Mouse (Mus musculus): Measurements from ENCODE around the gene Lypd8.
"Not testable (repeated sequence)": the region's sequence is repeated elsewhere in the genome, so short reads cannot be mapped to it uniquely, and the experiment has no call there.

Gene Lypd8

GRCm38 (mm10) chr11:58378763-58379278 lies at the start of gene Lypd8:
TSS of gene Lypd8 (plus strand) at chr11:58379043.
- no peak for DNase-seq

GRCm38 (mm10) chr11:58329906-58330275 lies 49.0 kb upstream of the Lypd8 start:
- DNase-seq = no peak

- peak; percentile 94 for DNase-seq
Observed at GRCm38 (mm10) chr11:58330276-58331148, 48.3 kb upstream of the Lypd8 start, which contains the start of the genes Zfp672 and Sh3bp5l. TSS of gene Zfp672 (minus strand) at chr11:58330339. TSS of gene Sh3bp5l (plus strand) at chr11:58330724.

- DNase-seq = no peak
Observed at GRCm38 (mm10) chr11:58331149-58331495, 47.7 kb upstream of the Lypd8 start.

GRCm38 (mm10) chr11:58331546-58331945 lies 47.3 kb upstream of the Lypd8 start:
- DNase-seq = no peak

GRCm38 (mm10) chr11:58334746-58335145 lies 44.1 kb upstream of the Lypd8 start:
- DNase-seq = peak; percentile 61

GRCm38 (mm10) chr11:58346745-58347144 lies 32.1 kb upstream of the Lypd8 start:
- DNase-seq = no peak

- no peak for DNase-seq
Observed at GRCm38 (mm10) chr11:58350628-58351027, 28.2 kb upstream of the Lypd8 start.

GRCm38 (mm10) chr11:58351179-58351578 lies 27.7 kb upstream of the Lypd8 start:
- DNase-seq = no peak

GRCm38 (mm10) chr11:58352681-58353548 lies 25.9 kb upstream of the Lypd8 start:
- no peak for DNase-seq

- no peak for DNase-seq
Observed at GRCm38 (mm10) chr11:58353709-58354108, 25.1 kb upstream of the Lypd8 start.

GRCm38 (mm10) chr11:58354476-58354875 lies 24.4 kb upstream of the Lypd8 start:
- DNase-seq = no peak

- no peak for DNase-seq
Observed at GRCm38 (mm10) chr11:58354927-58355326, 23.9 kb upstream of the Lypd8 start.

GRCm38 (mm10) chr11:58357042-58357441 lies 21.8 kb upstream of the Lypd8 start:
- DNase-seq = no peak

GRCm38 (mm10) chr11:58357844-58358534 lies 20.9 kb upstream of the Lypd8 start:
- peak; percentile 20 for DNase-seq

- DNase-seq = not testable (repeated sequence)
Observed at GRCm38 (mm10) chr11:58362562-58362961, 16.3 kb upstream of the Lypd8 start.

- no peak for DNase-seq
Observed at GRCm38 (mm10) chr11:58364454-58364853, 14.4 kb upstream of the Lypd8 start.

- not testable (repeated sequence) for DNase-seq
Observed at GRCm38 (mm10) chr11:58366191-58366590, 12.7 kb upstream of the Lypd8 start.

GRCm38 (mm10) chr11:58377273-58377672 lies 1.6 kb upstream of the Lypd8 start:
- DNase-seq = no peak

GRCm38 (mm10) chr11:58377686-58378085 lies 1.2 kb upstream of the Lypd8 start:
- DNase-seq = no peak

GRCm38 (mm10) chr11:58379516-58379915 lies 673 bp downstream of the Lypd8 start:
- no peak for DNase-seq

GRCm38 (mm10) chr11:58382471-58382870 lies 3.6 kb downstream of the Lypd8 start:
- DNase-seq = no peak
